Mouse (Mus musculus) urinary bladder, postnatal 36 days (tissue): ENCODE measurements at regions not wholly inside any gene's neighbourhood (a gene's known extent, or its start where the extent isn't known, plus 50 kb on each side); places are given as distances from the start of the nearest gene placed in this dataset.
"Not testable (repeated sequence)": the region's sequence is repeated elsewhere in the genome, so short reads cannot be mapped to it uniquely, and the experiment has no call there.

Experiments used
- DNase-seq, 2 experiments: peaks; one replicate each; pipeline ENCODE4 v3.0.0; 2022; ENCODE audit warnings: low spot score in 2 of 2, mixed read lengths in 1 of 2

GRCm38 (mm10) chr1:112486046-112486445 lies 621.3 kb upstream of the Dsel start:
- DNase-seq, result not testable (repeated sequence)

GRCm38 (mm10) chr1:112456047-112456446 lies 591.3 kb upstream of the Dsel start:
- peak; percentile 0 to 2 for DNase-seq

GRCm38 (mm10) chr1:112452390-112452789 lies 587.7 kb upstream of the Dsel start:
- DNase-seq, result no peak

- no peak for DNase-seq
These were observed 586.9 kb upstream of the Dsel start for GRCm38 (mm10) chr1:112451622-112452021.

- no peak for DNase-seq
These were observed 574.4 kb upstream of the Dsel start for GRCm38 (mm10) chr1:112439109-112439508.

- peak in 1 of 2 experiments; percentile 0 for DNase-seq
These were observed 551.8 kb upstream of the Dsel start for GRCm38 (mm10) chr1:112416350-112417083.

GRCm38 (mm10) chr1:112388807-112389206 lies 524.1 kb upstream of the Dsel start:
- no peak for DNase-seq

- DNase-seq, result no peak
These were observed 519.3 kb upstream of the Dsel start for GRCm38 (mm10) chr1:112384015-112384414.

GRCm38 (mm10) chr1:112379651-112380264 lies 515.0 kb upstream of the Dsel start:
- no peak for DNase-seq

- DNase-seq, result no peak
These were observed 513.9 kb upstream of the Dsel start for GRCm38 (mm10) chr1:112378660-112379059.

GRCm38 (mm10) chr1:112355816-112356215 lies 491.1 kb upstream of the Dsel start:
- DNase-seq, result no peak
